Mouse (Mus musculus): ENCODE results near the gene Chmp2b. TPM values are rescaled to one million over a fixed set of nuclear protein-coding genes. Genes with fewer than 3 reads are reported as not detected.

Gene Chmp2b
- polyA plus RNA-seq, 1 experiment from 2014 or later = 55.9 TPM

GRCm38 (mm10) chr16:65564306-65564705 is 1.8 kb upstream of the Chmp2b start:
- H3K36me3 ChIP-seq (ENCODE audit: control insufficient read depth, insufficient read depth, low read length) = no peaks in the 10 kb centered on the region
- no peak for DNase-seq (ENCODE audit: low spot score)
- no peak overlapping the region for H3K9ac ChIP-seq (ENCODE audit: low read length)
- no peak overlapping the region for H3K4me3 ChIP-seq (ENCODE audit: low read depth, low read length)
- H3K4me1 ChIP-seq (ENCODE audit: control insufficient read depth, insufficient read depth, low read length) = 0 out of 2 replicates have a peak, but pooled peaks cover 2% of the 10 kb centered on the region
- no peak for ATAC-seq (ENCODE audit: insufficient read depth, low FRiP score, low TSS enrichment)
- WGBS = 36% methylated on average over 8 of the region's 8 CpGs
- H3K4me2 ChIP-seq (ENCODE audit: low read depth) = no peak overlapping the region
- H3K27me3 ChIP-seq (ENCODE audit: control insufficient read depth, insufficient read depth, low read length) = no peaks in the 10 kb centered on the region
- no peaks in the 10 kb centered on the region for H3K9me3 ChIP-seq (ENCODE audit: control insufficient read depth, low read length)
- no peak overlapping the region for H3K27ac ChIP-seq (ENCODE audit: low read depth, low read length)

- H3K4me1 ChIP-seq (ENCODE audit: control insufficient read depth, insufficient read depth, low read length) = 0 out of 2 replicates have a peak, but pooled peaks cover 2% of the 10 kb centered on the region
- peak overlapping the region; percentile 92 for H3K4me3 ChIP-seq (ENCODE audit: low read depth, low read length)
- DNase-seq (ENCODE audit: low spot score) (no peak), ATAC-seq (ENCODE audit: insufficient read depth, low FRiP score, low TSS enrichment) (peak; percentile 53; the same call in 1 of the 2 replicates)
- H3K36me3 ChIP-seq (ENCODE audit: control insufficient read depth, insufficient read depth, low read length) = no peaks in the 10 kb centered on the region
- peak overlapping the region; percentile 78 for H3K9ac ChIP-seq (ENCODE audit: low read length)
- WGBS = 0% methylated on average over 10 of the region's 10 CpGs
- no peaks in the 10 kb centered on the region for H3K27me3 ChIP-seq (ENCODE audit: control insufficient read depth, insufficient read depth, low read length)
- H3K27ac ChIP-seq (ENCODE audit: low read depth, low read length) = no peak overlapping the region
- peak overlapping the region; percentile 91 for H3K4me2 ChIP-seq (ENCODE audit: low read depth)
- no peaks in the 10 kb centered on the region for H3K9me3 ChIP-seq (ENCODE audit: control insufficient read depth, low read length)
Measured at GRCm38 (mm10) chr16:65562864-65563206, 309 bp upstream of the Chmp2b start.

GRCm38 (mm10) chr16:65560996-65561962 is 1.2 kb downstream of the Chmp2b start:
- no peak overlapping the region for H3K27ac ChIP-seq (ENCODE audit: low read depth, low read length)
- H3K4me1 ChIP-seq (ENCODE audit: control insufficient read depth, insufficient read depth, low read length) = 0 out of 2 replicates have a peak, but pooled peaks cover 2% of the 10 kb centered on the region
- whole genome bisulfite sequencing = 23% methylated on average over 8 of the region's 8 CpGs

GRCm38 (mm10) chr16:65559591-65559990 is 2.9 kb downstream of the Chmp2b start:
- H3K9ac ChIP-seq (ENCODE audit: low read length) = no peak overlapping the region
- no peaks in the 10 kb centered on the region for H3K36me3 ChIP-seq (ENCODE audit: control insufficient read depth, insufficient read depth, low read length)
- 85% methylated on average over 2 of the region's 2 CpGs for WGBS
- H3K27me3 ChIP-seq (ENCODE audit: control insufficient read depth, insufficient read depth, low read length) = no peaks in the 10 kb centered on the region
- no peak overlapping the region for H3K27ac ChIP-seq (ENCODE audit: low read depth, low read length)
- DNase-seq (ENCODE audit: low spot score) (no peak), ATAC-seq (ENCODE audit: insufficient read depth, low FRiP score, low TSS enrichment) (no peak)
- H3K4me1 ChIP-seq (ENCODE audit: control insufficient read depth, insufficient read depth, low read length) = 0 out of 2 replicates have a peak, but pooled peaks cover 2% of the 10 kb centered on the region
- no peak overlapping the region for H3K4me3 ChIP-seq (ENCODE audit: low read depth, low read length)
- H3K9me3 ChIP-seq (ENCODE audit: control insufficient read depth, low read length) = no peaks in the 10 kb centered on the region
- H3K4me2 ChIP-seq (ENCODE audit: low read depth) = no peak overlapping the region

More at GRCm38 (mm10) chr16:65560996-65561962, 1.2 kb downstream of the Chmp2b start:
- ATAC-seq (ENCODE audit: insufficient read depth, low FRiP score, low TSS enrichment) = no peak
- Histone ChIP-seq H3K9ac (ENCODE audit: low read length) (no peak overlapping the region), H3K27me3 (ENCODE audit: control insufficient read depth, insufficient read depth, low read length) (no peaks in the 10 kb centered on the region), H3K4me3 (ENCODE audit: low read depth, low read length) (peak overlapping the region; percentile 92), H3K9me3 (ENCODE audit: control insufficient read depth, low read length) (no peaks in the 10 kb centered on the region), H3K36me3 (ENCODE audit: control insufficient read depth, insufficient read depth, low read length) (no peaks in the 10 kb centered on the region), H3K4me2 (ENCODE audit: low read depth) (peak overlapping the region; percentile 91)
- DNase-seq (ENCODE audit: low spot score) = peak; percentile 25

- H3K4me2 ChIP-seq (ENCODE audit: low read depth) = no peak overlapping the region
Measured at GRCm38 (mm10) chr16:65557369-65557768, 5.2 kb downstream of the Chmp2b start.

GRCm38 (mm10) chr16:65554267-65554666 is 8.3 kb downstream of the Chmp2b start:
- ATAC-seq (ENCODE audit: insufficient read depth, low FRiP score, low TSS enrichment) = no peak
- no peak overlapping the region for H3K4me2 ChIP-seq (ENCODE audit: low read depth)
- H3K27ac ChIP-seq (ENCODE audit: low read depth, low read length) = no peak overlapping the region
- 89% methylated on average over 5 of the region's 5 CpGs for WGBS
- H3K4me3 ChIP-seq (ENCODE audit: low read depth, low read length) = no peak overlapping the region
- H3K9me3 ChIP-seq (ENCODE audit: control insufficient read depth, low read length) = no peaks in the 10 kb centered on the region
- DNase-seq (ENCODE audit: low spot score) = no peak
- H3K27me3 ChIP-seq (ENCODE audit: control insufficient read depth, insufficient read depth, low read length) = no peaks in the 10 kb centered on the region
- H3K9ac ChIP-seq (ENCODE audit: low read length) = no peak overlapping the region
- no peaks in the 10 kb centered on the region for H3K4me1 ChIP-seq (ENCODE audit: control insufficient read depth, insufficient read depth, low read length)
- H3K36me3 ChIP-seq (ENCODE audit: control insufficient read depth, insufficient read depth, low read length) = no peaks in the 10 kb centered on the region

More at GRCm38 (mm10) chr16:65557369-65557768, 5.2 kb downstream of the Chmp2b start:
- no peaks in the 10 kb centered on the region for H3K4me1 ChIP-seq (ENCODE audit: control insufficient read depth, insufficient read depth, low read length)
- DNase-seq (ENCODE audit: low spot score) (no peak), ATAC-seq (ENCODE audit: insufficient read depth, low FRiP score, low TSS enrichment) (no peak)
- H3K4me3 ChIP-seq (ENCODE audit: low read depth, low read length) = no peak overlapping the region
- no peaks in the 10 kb centered on the region for H3K9me3 ChIP-seq (ENCODE audit: control insufficient read depth, low read length)
- H3K9ac ChIP-seq (ENCODE audit: low read length) = no peak overlapping the region
- H3K27ac ChIP-seq (ENCODE audit: low read depth, low read length) = no peak overlapping the region
- no peaks in the 10 kb centered on the region for H3K36me3 ChIP-seq (ENCODE audit: control insufficient read depth, insufficient read depth, low read length)
- no peaks in the 10 kb centered on the region for H3K27me3 ChIP-seq (ENCODE audit: control insufficient read depth, insufficient read depth, low read length)
- WGBS = 77% methylated on average over 5 of the region's 5 CpGs

GRCm38 (mm10) chr16:65550814-65551213 is 11.7 kb downstream of the Chmp2b start:
- DNase-seq (ENCODE audit: low spot score) (no peak), ATAC-seq (ENCODE audit: insufficient read depth, low FRiP score, low TSS enrichment) (no peak)
- Histone ChIP-seq H3K9me3 (ENCODE audit: control insufficient read depth, low read length) (no peaks in the 10 kb centered on the region), H3K27me3 (ENCODE audit: control insufficient read depth, insufficient read depth, low read length) (no peaks in the 10 kb centered on the region), H3K4me3 (ENCODE audit: low read depth, low read length) (no peak overlapping the region), H3K4me2 (ENCODE audit: low read depth) (no peak overlapping the region), H3K36me3 (ENCODE audit: control insufficient read depth, insufficient read depth, low read length) (no peaks in the 10 kb centered on the region), H3K4me1 (ENCODE audit: control insufficient read depth, insufficient read depth, low read length) (no peaks in the 10 kb centered on the region), H3K27ac (ENCODE audit: low read depth, low read length) (no peak overlapping the region), H3K9ac (ENCODE audit: low read length) (no peak overlapping the region)
- 90% methylated on average over 13 of the region's 13 CpGs for WGBS

GRCm38 (mm10) chr16:65548960-65549359 is 13.6 kb downstream of the Chmp2b start:
- H3K4me3 ChIP-seq (ENCODE audit: low read depth, low read length) = no peak overlapping the region
- ATAC-seq (ENCODE audit: insufficient read depth, low FRiP score, low TSS enrichment) (no peak), DNase-seq (ENCODE audit: low spot score) (no peak)
- no peaks in the 10 kb centered on the region for H3K27me3 ChIP-seq (ENCODE audit: control insufficient read depth, insufficient read depth, low read length)
- no peak overlapping the region for H3K4me2 ChIP-seq (ENCODE audit: low read depth)
- no peaks in the 10 kb centered on the region for H3K4me1 ChIP-seq (ENCODE audit: control insufficient read depth, insufficient read depth, low read length)
- 89% methylated on average over 7 of the region's 7 CpGs for WGBS
- no peak overlapping the region for H3K27ac ChIP-seq (ENCODE audit: low read depth, low read length)
- H3K9ac ChIP-seq (ENCODE audit: low read length) = no peak overlapping the region
- H3K9me3 ChIP-seq (ENCODE audit: control insufficient read depth, low read length) = no peaks in the 10 kb centered on the region
- H3K36me3 ChIP-seq (ENCODE audit: control insufficient read depth, insufficient read depth, low read length) = no peaks in the 10 kb centered on the region
